Mouse (Mus musculus): ENCODE results near the gene Gm10300.

- TF ChIP-seq CTCF (IDR thresholded peaks at IDR 0.05; ENCODE audit: borderline replicate concordance, insufficient read depth, low read depth, low read length) (no peak), POLR2A (IDR thresholded peaks at IDR 0.05; ENCODE audit: borderline replicate concordance, insufficient read depth, low read length) (no peak)
Measured at GRCm38 (mm10) chr4:132043726-132044125, 30.8 kb upstream of the Gm10300 start.

Data from cerebellum, adult 2 months (tissue).